Mouse (Mus musculus): ENCODE measurements at regions not wholly inside any gene's neighbourhood (a gene's known extent, or its start where the extent isn't known, plus 50 kb on each side); places are given as distances from the start of the nearest gene placed in this dataset.

DNA sequence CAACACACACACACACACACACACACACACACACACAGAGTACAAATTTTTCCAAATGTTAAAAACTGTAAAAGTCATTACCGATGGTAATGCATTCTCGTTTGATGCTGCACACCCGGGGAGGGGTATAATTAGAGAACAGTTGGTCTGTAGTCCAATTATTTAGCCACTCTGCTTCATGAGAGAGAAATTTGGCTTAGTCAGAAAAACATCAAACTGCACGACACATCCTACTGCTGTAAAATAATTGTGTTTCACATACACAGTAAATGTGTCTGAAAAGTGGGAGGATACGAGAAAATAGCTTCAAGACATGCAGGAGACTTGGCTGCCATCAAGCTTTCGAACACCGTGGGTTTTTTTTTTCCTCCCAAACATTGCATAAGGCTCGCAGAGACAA, 194.5 kb upstream of the Tox3 start:
- no peak overlapping the region for H3K9ac ChIP-seq
- no peak overlapping the region for H3K4me2 ChIP-seq
- no peaks in the 10 kb centered on the region for H3K27me3 ChIP-seq (replicated peaks)
- H3K9me3 ChIP-seq: no peaks in the 10 kb centered on the region
- WGBS: 78% methylated on average over 8 of the region's 8 CpGs
- no peaks in the 10 kb centered on the region for H3K36me3 ChIP-seq
- no peaks in the 10 kb centered on the region for H3K4me1 ChIP-seq
- no peak overlapping the region for H3K4me3 ChIP-seq
- H3K27ac ChIP-seq (replicated peaks): no peak overlapping the region
- no peak for ATAC-seq (ENCODE audit: extremely low read depth, insufficient number of reproducible peaks, low FRiP score, low TSS enrichment)

DNA sequence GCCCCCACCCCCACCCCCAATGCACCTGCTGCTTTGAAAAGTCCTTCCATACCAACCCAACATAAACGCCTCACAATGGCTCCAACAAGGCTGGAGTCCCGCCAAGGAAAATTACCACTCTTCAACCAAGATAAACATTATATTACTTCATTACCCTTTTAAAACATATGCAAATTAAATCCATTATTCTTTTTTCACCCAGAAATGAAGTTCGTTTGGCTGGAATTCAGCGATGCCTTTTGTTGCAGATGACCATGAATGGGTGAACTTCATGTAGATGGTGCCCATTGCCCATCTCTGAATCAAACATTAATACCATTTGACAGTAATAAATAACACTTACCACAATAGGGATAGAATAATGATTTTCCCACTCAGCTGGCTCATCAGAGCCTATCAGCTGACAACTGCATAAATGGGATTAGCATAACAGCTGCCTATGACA, 188.1 kb upstream of the Tox3 start:
- H3K27ac ChIP-seq (replicated peaks): no peak overlapping the region
- H3K9ac ChIP-seq: no peak overlapping the region
- H3K27me3 ChIP-seq (replicated peaks): no peaks in the 10 kb centered on the region
- H3K4me2 ChIP-seq: no peak overlapping the region
- no peaks in the 10 kb centered on the region for H3K9me3 ChIP-seq
- WGBS: 76% methylated on average over 4 of the region's 4 CpGs
- no peaks in the 10 kb centered on the region for H3K36me3 ChIP-seq
- H3K4me3 ChIP-seq: no peak overlapping the region
- no peak for ATAC-seq (ENCODE audit: extremely low read depth, insufficient number of reproducible peaks, low FRiP score, low TSS enrichment)
- H3K4me1 ChIP-seq: no peaks in the 10 kb centered on the region

DNA sequence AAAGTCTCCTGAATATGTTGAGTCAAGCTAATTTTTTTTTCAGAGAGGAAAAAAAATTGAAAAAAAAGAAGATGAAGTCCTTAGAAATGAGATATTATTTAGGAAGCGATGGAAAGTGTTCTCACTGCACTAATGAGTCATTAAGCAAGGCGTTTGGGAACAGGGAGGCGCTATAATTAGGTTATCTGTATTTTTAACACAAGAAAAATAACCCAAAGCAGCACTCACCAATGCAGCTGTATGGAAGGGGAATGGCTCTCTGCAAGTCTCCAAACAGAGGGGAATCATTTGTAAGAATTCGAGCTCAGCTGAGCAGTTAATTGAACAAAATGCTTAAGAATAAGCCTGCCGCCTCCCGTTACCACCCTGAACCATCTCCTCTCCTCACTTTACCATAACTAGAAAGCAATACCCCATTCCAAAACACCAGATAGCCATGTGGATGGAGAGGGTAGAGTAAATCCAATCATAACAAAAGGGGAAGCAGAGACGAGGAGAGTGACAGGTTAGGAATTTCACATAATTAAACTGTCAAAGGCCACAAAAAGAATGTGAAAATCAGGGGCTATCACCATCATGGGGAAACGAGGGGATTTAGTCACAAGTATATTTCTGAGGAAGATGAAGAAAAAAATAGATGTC, 187.5 kb upstream of the Tox3 start:
- H3K9ac ChIP-seq: no peak overlapping the region
- 69% methylated on average over 8 of the region's 8 CpGs for WGBS
- H3K4me1 ChIP-seq: no peaks in the 10 kb centered on the region
- H3K4me2 ChIP-seq: no peak overlapping the region
- no peaks in the 10 kb centered on the region for H3K36me3 ChIP-seq
- H3K27me3 ChIP-seq (replicated peaks): no peaks in the 10 kb centered on the region
- no peaks in the 10 kb centered on the region for H3K9me3 ChIP-seq
- no peak for ATAC-seq (ENCODE audit: extremely low read depth, insufficient number of reproducible peaks, low FRiP score, low TSS enrichment)
- no peak overlapping the region for H3K4me3 ChIP-seq
- no peak overlapping the region for H3K27ac ChIP-seq (replicated peaks)

DNA sequence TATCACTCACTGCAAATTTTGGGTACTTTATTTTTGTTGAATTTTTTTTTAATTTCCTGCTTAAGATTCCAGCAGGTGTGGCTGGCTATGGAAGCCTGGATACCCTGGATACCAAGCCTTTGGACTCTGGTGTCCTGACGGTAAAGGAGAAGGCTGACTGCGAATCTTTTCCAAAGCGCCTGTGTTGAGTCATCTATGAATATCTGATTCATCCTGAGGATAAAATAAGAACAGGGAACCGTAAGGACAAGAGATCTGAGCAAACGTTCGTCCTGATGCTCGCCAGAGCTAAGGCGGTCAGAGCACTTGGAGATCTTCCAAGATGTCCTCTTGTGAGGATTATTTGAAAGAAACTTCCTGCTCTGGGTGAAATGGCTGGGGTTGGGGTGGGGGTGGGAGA, 173.2 kb upstream of the Tox3 start:
- H3K27ac ChIP-seq (replicated peaks): no peak overlapping the region
- no peak overlapping the region for H3K4me2 ChIP-seq
- H3K9me3 ChIP-seq: no peaks in the 10 kb centered on the region
- no peaks in the 10 kb centered on the region for H3K36me3 ChIP-seq
- ATAC-seq (ENCODE audit: extremely low read depth, insufficient number of reproducible peaks, low FRiP score, low TSS enrichment): no peak
- no peak overlapping the region for H3K4me3 ChIP-seq
- H3K27me3 ChIP-seq (replicated peaks): no peaks in the 10 kb centered on the region
- 60% methylated on average over 8 of the region's 8 CpGs for WGBS
- H3K4me1 ChIP-seq: no peaks in the 10 kb centered on the region
- H3K9ac ChIP-seq: no peak overlapping the region

DNA sequence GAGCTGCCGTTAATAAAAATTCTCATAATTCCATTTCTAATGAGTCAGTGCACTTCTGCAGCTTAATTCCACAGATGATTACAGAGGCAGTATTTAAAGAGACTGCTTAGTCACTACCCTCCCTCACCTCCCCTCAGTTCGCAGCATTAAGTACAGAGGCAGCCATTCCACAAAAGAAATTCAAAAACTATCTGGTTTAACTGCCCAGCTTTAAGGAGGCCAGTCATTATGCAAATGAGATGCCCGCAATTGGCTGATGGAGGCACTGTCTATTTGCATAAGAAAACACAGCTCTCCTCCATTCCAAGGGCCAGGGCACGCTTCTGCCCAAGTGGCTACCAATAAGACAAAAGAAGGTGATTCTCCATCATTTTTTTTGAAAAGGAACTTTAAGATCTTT, 172.0 kb upstream of the Tox3 start:
- no peaks in the 10 kb centered on the region for H3K4me1 ChIP-seq
- no peak overlapping the region for H3K27ac ChIP-seq (replicated peaks)
- 40% methylated on average over 4 of the region's 4 CpGs for WGBS
- no peak for ATAC-seq (ENCODE audit: extremely low read depth, insufficient number of reproducible peaks, low FRiP score, low TSS enrichment)
- no peaks in the 10 kb centered on the region for H3K27me3 ChIP-seq (replicated peaks)
- no peak overlapping the region for H3K9ac ChIP-seq
- H3K36me3 ChIP-seq: no peaks in the 10 kb centered on the region
- H3K4me2 ChIP-seq: no peak overlapping the region
- H3K4me3 ChIP-seq: no peak overlapping the region
- no peaks in the 10 kb centered on the region for H3K9me3 ChIP-seq

DNA sequence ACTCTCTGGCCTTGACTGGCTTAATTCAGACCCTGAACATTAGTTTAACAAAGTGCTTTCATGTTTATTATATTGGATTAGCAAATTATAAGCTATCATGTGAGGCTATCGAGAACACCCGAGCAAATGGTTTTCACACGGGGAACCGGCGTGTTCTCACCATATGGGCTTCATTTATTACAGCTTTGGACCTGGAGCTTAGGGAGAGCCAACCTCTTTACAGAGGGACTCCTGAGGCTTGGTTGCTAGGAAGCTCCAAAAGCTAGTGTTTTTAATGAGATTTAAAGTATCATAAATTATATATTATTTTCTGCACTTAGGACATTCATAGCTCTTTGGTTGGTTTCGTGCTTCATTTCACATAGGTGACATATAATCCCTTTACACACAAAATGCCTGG, 171.4 kb upstream of the Tox3 start:
- no peak for ATAC-seq (ENCODE audit: extremely low read depth, insufficient number of reproducible peaks, low FRiP score, low TSS enrichment)
- Histone ChIP-seq H3K27ac (replicated peaks) (no peak overlapping the region), H3K9me3 (no peaks in the 10 kb centered on the region), H3K27me3 (replicated peaks) (no peaks in the 10 kb centered on the region), H3K9ac (no peak overlapping the region), H3K36me3 (no peaks in the 10 kb centered on the region), H3K4me1 (no peaks in the 10 kb centered on the region), H3K4me2 (no peak overlapping the region), H3K4me3 (no peak overlapping the region)
- WGBS: 81% methylated on average over 6 of the region's 6 CpGs

DNA sequence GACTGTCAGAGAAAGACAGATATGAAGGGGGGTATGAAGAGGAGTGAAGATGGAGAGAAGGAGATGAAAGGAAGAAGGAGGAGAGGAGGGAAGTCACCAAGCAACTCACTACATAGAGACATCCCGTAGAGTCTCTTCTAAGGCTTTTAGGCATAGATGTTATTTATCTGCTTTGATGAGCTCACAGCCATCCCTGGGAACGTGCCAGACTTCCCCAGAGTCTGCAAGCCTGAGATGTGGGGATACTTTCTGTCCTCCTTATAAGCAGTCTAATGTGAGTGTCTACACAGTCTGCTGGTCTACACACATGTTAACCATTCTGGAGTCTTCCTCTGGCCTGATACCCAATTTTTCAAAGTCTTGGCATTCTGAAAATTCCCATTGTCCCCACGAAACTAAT, 166.0 kb upstream of the Tox3 start:
- H3K4me1 ChIP-seq: no peaks in the 10 kb centered on the region
- no peaks in the 10 kb centered on the region for H3K36me3 ChIP-seq
- ATAC-seq (ENCODE audit: extremely low read depth, insufficient number of reproducible peaks, low FRiP score, low TSS enrichment): no peak
- no peaks in the 10 kb centered on the region for H3K27me3 ChIP-seq (replicated peaks)
- H3K9me3 ChIP-seq: no peaks in the 10 kb centered on the region
- no peak overlapping the region for H3K9ac ChIP-seq
- no peak overlapping the region for H3K4me2 ChIP-seq
- WGBS: 58% methylated on average over 3 of the region's 3 CpGs
- H3K4me3 ChIP-seq: no peak overlapping the region
- no peak overlapping the region for H3K27ac ChIP-seq (replicated peaks)

DNA sequence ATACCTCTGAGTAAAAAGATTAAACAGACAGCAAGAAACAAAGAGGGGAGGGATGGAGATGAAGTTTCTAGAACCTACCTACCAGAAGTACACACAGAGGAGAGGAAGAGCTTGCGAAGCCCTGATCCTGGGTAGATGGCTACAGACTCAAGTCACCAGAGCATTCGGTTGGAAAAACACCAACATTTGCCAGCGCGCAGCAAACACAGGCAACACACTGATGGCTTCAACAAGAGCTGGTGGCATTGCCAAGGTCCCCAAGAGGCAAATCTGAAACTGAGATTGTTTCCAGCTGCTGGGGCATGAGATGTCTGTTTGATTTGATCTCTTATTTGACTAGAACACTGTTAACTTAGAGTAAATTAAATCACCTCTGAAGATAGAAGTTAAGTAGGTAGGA, 165.5 kb upstream of the Tox3 start:
- H3K27me3 ChIP-seq (replicated peaks): no peaks in the 10 kb centered on the region
- no peak overlapping the region for H3K9ac ChIP-seq
- no peaks in the 10 kb centered on the region for H3K36me3 ChIP-seq
- WGBS: 86% methylated on average over 4 of the region's 4 CpGs
- no peak overlapping the region for H3K4me3 ChIP-seq
- no peak overlapping the region for H3K27ac ChIP-seq (replicated peaks)
- no peak for ATAC-seq (ENCODE audit: extremely low read depth, insufficient number of reproducible peaks, low FRiP score, low TSS enrichment)
- H3K4me2 ChIP-seq: no peak overlapping the region
- no peaks in the 10 kb centered on the region for H3K9me3 ChIP-seq
- H3K4me1 ChIP-seq: no peaks in the 10 kb centered on the region

DNA sequence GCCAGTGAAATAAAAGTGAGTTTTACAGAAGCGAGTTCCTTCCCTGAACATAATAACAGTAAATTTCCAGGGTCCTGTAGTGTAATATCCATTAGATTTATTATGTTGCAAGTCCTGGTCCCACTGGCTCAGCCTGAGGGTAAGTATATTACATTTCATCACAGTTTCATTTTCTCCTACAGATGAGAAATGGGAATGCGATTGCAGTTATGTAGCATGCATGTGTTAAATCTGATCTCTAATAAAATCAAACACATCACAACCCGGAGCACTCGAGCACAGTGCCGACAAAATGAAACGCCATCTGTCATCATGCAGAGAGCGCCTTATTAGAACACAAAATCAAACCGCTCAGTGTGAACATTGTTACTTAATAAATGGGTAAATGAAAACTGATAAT, 165.0 kb upstream of the Tox3 start:
- no peaks in the 10 kb centered on the region for H3K4me1 ChIP-seq
- no peaks in the 10 kb centered on the region for H3K9me3 ChIP-seq
- H3K27me3 ChIP-seq (replicated peaks): no peaks in the 10 kb centered on the region
- H3K36me3 ChIP-seq: no peaks in the 10 kb centered on the region
- no peak overlapping the region for H3K4me2 ChIP-seq
- WGBS: 82% methylated on average over 8 of the region's 8 CpGs
- no peak for ATAC-seq (ENCODE audit: extremely low read depth, insufficient number of reproducible peaks, low FRiP score, low TSS enrichment)
- no peak overlapping the region for H3K27ac ChIP-seq (replicated peaks)
- H3K4me3 ChIP-seq: no peak overlapping the region
- no peak overlapping the region for H3K9ac ChIP-seq

DNA sequence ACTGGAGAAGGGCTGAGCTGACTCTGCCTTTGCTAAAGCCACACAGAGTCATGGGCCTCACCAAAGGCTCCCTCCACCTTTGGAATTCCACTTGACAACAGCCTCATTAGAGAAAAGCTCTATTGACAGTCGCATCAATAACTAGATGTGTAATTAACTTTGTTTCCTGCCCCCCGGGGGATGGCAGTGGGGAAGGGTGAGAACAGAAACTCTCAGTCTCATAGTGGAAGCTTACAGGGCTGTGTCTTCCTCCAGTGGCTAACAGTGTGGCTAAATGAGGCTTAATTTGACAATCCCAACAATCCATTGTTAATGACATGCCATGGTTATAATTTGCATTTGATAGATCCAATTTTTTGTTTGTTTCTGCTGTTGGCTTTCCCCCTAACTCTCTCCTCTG, 164.5 kb upstream of the Tox3 start:
- Histone ChIP-seq H3K4me3 (no peak overlapping the region), H3K4me2 (no peak overlapping the region), H3K9me3 (no peaks in the 10 kb centered on the region), H3K9ac (no peak overlapping the region), H3K36me3 (no peaks in the 10 kb centered on the region), H3K27ac (replicated peaks) (no peak overlapping the region), H3K4me1 (no peaks in the 10 kb centered on the region), H3K27me3 (replicated peaks) (no peaks in the 10 kb centered on the region)
- WGBS: 55% methylated on average over 2 of the region's 2 CpGs
- ATAC-seq (ENCODE audit: extremely low read depth, insufficient number of reproducible peaks, low FRiP score, low TSS enrichment): no peak

DNA sequence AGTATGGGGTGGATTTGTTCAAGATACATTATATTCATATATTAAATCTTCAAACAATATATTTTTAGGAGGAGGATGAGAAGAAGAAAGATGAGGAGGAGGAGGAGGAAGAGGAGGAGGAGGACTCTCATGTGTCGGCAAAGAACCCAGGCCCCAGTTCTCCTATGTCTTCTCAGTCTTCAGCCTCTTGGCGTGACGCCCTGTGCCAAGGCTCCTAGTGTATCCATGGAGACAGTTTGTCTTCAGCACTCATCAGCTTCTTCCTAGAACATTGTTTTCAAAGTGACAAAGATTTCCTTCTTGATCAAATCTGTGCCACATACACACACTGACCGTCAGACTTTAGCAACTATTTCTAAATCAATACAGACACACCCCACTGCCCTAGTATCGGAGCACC, 156.4 kb upstream of the Tox3 start:
- no peaks in the 10 kb centered on the region for H3K27me3 ChIP-seq (replicated peaks)
- no peaks in the 10 kb centered on the region for H3K9me3 ChIP-seq
- no peaks in the 10 kb centered on the region for H3K36me3 ChIP-seq
- peaks cover 23% of the 10 kb centered on the region for H3K4me1 ChIP-seq
- H3K9ac ChIP-seq: no peak overlapping the region
- no peak for ATAC-seq (ENCODE audit: extremely low read depth, insufficient number of reproducible peaks, low FRiP score, low TSS enrichment)
- no peak overlapping the region for H3K4me2 ChIP-seq
- no peak overlapping the region for H3K4me3 ChIP-seq
- no peak overlapping the region for H3K27ac ChIP-seq (replicated peaks)
- 56% methylated on average over 5 of the region's 5 CpGs for WGBS

DNA sequence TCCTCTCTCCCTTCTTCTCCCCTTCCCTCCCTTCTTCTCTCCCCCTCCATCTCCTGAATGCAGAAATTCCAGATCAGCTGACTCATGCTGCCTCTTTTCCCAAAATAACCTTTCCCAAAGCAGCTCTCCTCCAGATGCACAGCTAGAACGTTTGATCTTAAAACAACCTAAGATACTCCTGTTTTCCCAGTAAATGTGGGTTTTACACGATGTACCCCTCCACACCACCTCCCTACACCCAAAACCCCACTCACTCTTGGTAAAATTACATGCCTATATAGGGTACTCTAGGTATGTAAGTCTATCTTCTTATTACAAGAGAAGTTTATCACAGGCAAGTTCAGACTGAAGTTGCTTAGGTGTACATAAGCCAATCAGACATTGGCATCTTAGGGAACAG, 155.2 kb upstream of the Tox3 start:
- no peak overlapping the region for H3K4me2 ChIP-seq
- no peaks in the 10 kb centered on the region for H3K9me3 ChIP-seq
- no peaks in the 10 kb centered on the region for H3K27me3 ChIP-seq (replicated peaks)
- no peaks in the 10 kb centered on the region for H3K36me3 ChIP-seq
- 0 out of 2 replicates have a peak overlapping the region, but pooled peaks have one; percentile 19 for H3K9ac ChIP-seq
- peaks cover 23% of the 10 kb centered on the region for H3K4me1 ChIP-seq
- 10% methylated on average over 2 of the region's 2 CpGs for WGBS
- no peak overlapping the region for H3K4me3 ChIP-seq
- no peak for ATAC-seq (ENCODE audit: extremely low read depth, insufficient number of reproducible peaks, low FRiP score, low TSS enrichment)
- peak overlapping the region; percentile 50; the same call in 1 of the 2 replicates for H3K27ac ChIP-seq (replicated peaks)

Measured in heart, embryonic 13.5 days (tissue).